Mouse (Mus musculus) lung, postnatal 10 days (tissue): ENCODE results near the gene Adamts3.
A peak's percentile ranks its signal among the peaks of the same experiment; 100 is the strongest.

Experiments
- DNase-seq: peaks from one replicate; pipeline ENCODE4 v3.0.0; 2021

Gene Adamts3

DNA sequence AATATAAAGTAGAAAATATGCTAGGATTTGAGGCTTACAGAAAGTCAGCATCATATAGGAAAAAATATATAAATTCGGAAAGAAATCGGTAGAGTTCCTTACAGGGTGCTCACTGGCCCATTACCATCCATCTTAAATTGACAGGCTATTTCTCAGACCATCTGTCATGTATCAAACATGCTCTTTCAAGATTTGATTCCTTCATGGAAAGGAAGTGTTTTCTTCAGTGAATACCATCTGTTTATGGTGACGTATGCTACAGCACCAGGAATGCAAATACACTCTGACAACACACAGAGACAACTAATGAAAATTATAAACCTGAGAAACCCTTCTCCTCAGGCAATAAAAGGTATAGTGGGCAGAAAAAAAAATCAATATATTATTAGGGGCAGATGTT, 68.6 kb downstream of the Adamts3 start:
- no peak for DNase-seq

- DNase-seq: peak; percentile 30
Observed at GRCm38 (mm10) chr5:89800181-89800816, 82.8 kb downstream of the Adamts3 start.

DNA sequence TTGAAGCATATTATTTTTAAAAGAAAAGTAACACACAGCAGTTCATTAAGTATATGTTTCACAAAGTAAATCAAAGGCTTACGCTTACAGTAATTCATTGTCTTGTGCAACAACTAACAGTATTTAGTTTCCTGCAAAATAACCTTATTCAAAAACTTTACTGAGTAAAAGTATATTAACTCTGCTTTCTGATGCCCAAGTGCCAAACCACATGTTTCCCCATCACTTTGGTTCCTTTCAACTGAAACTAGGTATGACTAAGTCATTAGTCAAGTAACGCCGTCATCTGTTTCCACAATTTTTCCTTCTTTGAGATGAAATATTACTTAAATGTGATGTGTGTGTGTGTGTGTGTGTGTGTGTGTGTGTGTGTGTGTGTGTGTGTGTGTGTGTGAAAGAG, 89.4 kb downstream of the Adamts3 start:
- DNase-seq: no peak

GRCm38 (mm10) chr5:89784635-89785034, 98.5 kb downstream of the Adamts3 start:
- DNase-seq: no peak

GRCm38 (mm10) chr5:89779823-89780222, 103.3 kb downstream of the Adamts3 start:
- DNase-seq: no peak

DNA sequence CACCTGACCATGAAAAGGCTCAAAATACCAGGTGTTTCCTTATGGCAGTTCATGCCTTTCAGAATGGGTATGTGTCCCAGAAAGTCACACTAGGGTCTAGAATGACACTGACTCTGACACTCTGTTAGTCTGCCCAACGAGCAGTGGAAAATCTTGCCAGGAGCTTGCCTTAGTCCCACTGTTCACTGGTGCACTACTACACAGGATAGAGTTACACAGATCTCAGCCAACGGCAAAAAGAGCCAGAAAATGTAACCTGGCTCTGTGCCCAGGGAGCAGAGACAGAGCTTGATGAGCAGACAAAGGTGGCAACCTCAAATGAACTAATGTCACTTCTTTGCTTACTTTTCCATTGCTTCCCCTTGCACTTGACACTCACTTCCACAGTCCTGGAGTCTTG, 104.5 kb downstream of the Adamts3 start:
- peak; percentile 16 for DNase-seq

- DNase-seq: no peak
Observed at GRCm38 (mm10) chr5:89777411-89777810, 105.7 kb downstream of the Adamts3 start.

DNA sequence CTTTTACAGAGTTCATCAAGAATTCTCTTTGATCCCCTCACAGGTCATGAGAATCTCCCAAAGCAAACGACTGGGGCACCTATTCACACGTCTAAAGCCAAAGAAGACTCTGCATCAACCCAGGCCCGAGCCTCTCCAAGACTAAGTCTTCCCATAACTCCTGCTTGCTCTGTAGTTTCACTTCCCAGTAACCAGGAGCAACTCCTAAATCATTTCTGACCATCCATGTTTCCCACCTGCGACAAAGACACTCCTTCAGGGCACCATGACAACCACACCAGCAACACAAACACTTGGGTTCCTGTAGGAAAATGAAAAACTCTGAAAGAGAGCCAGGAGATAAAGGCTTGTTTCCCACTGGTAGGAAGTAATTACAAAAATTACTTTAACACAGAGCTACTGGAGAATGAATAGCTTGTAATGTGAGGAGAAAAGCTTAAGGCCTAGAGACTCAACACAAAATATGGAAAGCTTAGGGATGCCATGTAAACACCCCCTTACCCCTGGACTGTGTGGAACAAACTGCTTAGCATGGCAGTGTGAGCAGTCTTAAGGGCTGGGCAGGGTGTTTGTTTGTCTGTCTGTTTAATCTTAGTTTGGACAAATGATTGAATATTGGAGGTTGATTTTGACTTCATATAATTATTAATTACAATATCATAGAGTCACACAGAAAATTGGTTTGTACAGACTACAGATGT, 112.3 kb downstream of the Adamts3 start:
- DNase-seq: no peak

DNA sequence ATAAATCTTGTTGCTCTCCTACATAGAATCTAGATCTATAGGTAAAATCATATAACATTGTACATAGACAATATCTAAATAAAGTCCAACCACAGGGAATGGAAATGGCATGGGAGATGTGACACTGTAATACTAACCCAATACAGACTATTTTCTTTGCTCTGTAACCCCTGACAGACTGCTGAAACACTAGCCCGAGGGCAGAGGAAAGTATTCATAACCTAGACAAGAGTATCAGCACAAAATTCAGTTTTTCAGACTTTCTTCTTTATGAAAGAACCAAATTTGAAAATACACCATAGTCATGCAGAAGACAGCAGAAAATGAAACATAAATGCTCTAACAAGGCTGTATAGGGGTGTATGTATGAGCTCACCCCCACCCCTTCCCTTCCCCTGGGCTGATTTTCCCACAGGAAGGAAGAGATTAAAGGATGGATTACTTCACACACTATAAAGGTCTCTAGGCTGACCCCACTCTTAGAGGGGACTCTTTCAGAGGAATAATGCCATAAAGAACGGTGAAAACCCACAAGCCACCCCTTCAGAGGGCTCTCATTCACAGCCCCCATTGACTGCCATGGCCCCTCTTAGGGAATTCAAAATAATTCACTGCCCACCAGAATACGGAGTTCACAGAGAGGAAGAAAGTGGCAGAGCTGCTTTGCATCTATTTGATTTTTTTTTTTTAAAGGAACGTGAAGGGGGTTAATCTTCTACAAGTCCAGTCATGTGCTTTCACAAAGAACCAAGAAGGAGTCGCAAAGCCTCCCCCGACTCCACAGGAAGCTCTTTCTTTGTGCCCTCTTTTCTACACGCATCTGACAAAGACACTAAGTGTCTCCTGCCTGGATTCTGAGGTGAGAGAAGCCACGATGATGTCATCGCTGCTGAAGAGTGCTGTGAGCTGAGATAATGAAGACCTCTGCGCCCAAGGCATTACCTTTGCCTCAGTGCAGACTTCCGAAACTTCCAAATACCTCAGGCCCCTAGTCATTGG, 119.6 kb downstream of the Adamts3 start:
- no peak for DNase-seq

GRCm38 (mm10) chr5:89760368-89760767, 122.8 kb downstream of the Adamts3 start:
- no peak for DNase-seq

GRCm38 (mm10) chr5:89751836-89752235, 131.3 kb downstream of the Adamts3 start:
- no peak for DNase-seq

GRCm38 (mm10) chr5:89748185-89748884, 134.8 kb downstream of the Adamts3 start:
- DNase-seq: no peak

DNA sequence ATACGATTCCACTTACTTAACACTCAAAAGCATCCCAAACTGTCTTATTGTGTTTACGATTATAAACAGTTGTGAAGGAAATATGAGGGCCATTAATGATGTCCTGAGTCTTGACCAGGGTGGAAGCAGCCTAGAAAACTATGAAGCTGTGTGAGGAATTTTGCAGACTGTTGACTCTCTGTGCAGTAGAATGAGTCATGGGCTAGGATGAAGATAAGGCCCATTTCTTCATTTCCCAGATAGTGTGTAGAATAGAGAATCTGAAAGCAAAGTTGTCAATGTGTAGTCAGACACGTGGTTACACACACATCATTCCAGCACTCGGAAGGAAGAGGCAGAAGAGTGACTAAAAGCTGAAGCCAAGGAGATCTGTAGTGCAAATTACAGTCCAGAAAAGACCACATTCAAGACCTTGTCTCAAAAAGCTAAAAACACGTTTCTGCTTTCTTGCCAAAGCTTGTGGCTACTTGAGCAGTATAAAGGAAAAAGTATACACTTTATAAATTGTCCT, 135.9 kb downstream of the Adamts3 start:
- no peak for DNase-seq

- DNase-seq: no peak
Observed at GRCm38 (mm10) chr5:89745112-89745511, 138.0 kb downstream of the Adamts3 start.

DNA sequence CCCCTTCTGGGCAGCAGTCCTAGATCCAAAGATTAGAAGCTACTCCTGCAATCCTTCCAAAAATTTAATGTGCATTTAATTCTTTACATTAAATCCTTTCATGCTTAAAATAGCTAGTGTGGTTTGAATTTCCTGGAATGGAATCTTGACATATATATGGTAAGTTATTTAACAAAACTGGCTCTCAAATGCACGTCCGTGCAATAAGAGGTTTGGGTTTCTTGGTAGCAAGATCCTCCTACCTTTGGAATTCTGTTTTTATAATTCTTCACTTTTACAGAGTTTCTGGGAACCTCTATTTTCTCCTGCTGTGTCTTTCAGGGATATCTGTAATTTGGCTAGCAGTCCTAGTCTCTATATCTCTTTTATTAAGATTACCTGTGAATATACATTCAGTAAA, 148.4 kb downstream of the Adamts3 start:
- DNase-seq: no peak

DNA sequence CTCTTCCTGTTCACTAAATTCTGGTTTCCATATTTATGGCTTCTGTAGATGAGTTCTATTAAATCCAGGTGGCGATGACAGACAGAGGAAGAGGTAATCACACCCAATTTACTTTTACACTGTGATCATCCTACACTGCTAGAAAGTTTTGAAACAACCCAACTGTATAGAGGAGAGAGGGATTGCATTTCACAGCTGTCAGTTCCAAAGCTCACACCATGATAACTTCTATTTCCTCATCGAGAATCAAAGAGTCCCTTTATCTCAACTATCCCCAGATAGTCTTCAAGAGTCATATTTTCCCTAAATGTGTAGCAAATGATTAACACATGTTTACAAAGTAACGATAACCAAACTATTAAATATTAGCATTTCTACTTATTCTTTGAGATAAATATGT, 152.7 kb downstream of the Adamts3 start:
- no peak for DNase-seq

DNA sequence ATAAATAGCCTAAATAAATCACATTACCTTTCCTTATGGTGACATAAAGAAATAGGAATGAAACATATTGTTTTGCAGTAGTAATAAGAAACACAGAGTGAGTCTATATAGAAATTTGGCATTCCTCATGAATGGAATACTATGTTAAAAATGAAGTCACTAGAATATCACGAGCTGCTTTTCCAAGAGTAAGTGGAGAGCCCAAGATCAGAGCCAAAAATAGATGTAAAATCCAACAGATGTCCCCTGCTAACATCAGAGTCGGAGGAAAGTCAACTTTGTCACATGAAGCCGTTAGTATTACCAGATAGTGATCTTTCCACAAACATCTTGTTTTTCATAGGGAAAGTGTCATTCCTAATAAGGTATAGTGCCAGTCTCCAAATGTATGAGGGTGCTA, 155.0 kb downstream of the Adamts3 start:
- DNase-seq: no peak

- no peak for DNase-seq
Observed at GRCm38 (mm10) chr5:89727497-89728057, 155.6 kb downstream of the Adamts3 start.

GRCm38 (mm10) chr5:89714552-89714951, 168.6 kb downstream of the Adamts3 start:
- peak; percentile 5 for DNase-seq

- no peak for DNase-seq
Observed at GRCm38 (mm10) chr5:89711116-89711859, 171.8 kb downstream of the Adamts3 start.

DNA sequence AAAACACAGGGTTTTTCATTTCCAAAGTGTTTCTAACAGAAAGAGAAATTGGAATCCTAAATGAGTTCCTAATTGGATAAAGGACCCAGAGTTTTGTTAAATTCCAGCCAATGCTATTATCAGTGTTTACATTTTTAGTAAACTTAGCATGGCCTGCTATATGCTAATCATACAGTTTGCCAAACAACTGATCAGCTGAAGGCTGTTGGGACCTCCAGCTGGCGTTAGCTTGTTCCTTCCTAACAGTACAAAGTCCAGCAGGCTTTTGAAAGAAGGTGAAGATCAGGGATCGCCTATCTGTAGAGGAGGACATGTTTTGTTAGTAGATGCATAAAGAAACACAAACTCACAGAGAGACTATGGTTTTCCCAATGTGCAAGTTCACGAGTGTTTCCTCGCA, 173.7 kb downstream of the Adamts3 start:
- no peak for DNase-seq

GRCm38 (mm10) chr5:89704264-89704663, 178.9 kb downstream of the Adamts3 start:
- peak; percentile 59 for DNase-seq
